Mouse (Mus musculus) G1E (cell line): ENCODE data around the gene Frat2.

ENCODE experiments used
- CTCF ChIP-seq: IDR thresholded peaks from 2 replicates; pipeline ENCODE4 v1.5.1; 2012; ENCODE audit warnings: low read depth, low read length, inconsistent platforms, mixed read lengths
- GATA1 ChIP-seq: IDR thresholded peaks from 2 replicates; pipeline ENCODE4 v1.6.1; 2012; ENCODE audit warnings: borderline replicate concordance, low read length, inconsistent platforms, mixed read lengths
- TAL1 ChIP-seq: conservative IDR thresholded peaks from 2 replicates; pipeline ENCODE4 v1.6.1; 2012; ENCODE audit warnings: low read depth, low read length, inconsistent platforms, mixed read lengths

DNA sequence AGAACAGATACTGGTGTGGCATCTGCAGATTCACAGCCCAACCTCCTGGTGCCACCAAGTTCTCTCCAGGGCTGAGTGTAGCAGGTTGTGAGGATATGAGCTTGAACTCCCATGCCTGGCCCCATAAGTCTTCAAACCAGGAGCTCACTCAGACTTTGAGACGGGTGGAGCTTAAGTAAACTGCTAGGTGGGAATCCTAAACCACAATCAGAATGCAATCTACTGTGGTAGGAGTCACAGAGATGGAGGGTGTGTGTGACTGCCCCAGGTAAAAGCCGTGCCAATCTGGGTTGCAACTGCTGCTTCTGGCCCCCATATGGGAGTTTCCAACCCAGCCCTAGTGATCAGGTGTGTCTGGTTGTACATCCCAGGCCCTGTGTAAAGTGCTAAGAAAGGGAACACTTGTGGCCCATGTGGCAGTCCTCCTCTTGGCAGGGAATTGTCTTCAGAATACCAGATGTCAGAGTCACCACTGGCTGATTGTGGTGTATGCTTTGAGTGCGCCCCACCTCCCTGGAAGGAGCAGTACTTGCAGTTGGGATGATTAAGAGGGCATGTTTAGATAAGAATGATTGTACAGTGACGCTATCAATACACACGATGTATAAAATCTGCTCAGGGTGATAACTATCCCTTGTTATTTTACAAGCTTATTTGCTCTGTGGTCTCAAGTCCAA is 9.3 kb upstream of the Frat2 start:
- TF ChIP-seq CTCF (no peak), GATA1 (no peak), TAL1 (peak; percentile 64)
